Mouse (Mus musculus): ENCODE results near the gene Hif3a. TPM values are rescaled to one million over a fixed set of nuclear protein-coding genes. Genes with fewer than 3 reads are reported as not detected.
A peak's percentile ranks its signal among the peaks of the same experiment; 100 is the strongest.

Gene Hif3a
- polyA plus RNA-seq, 1 experiment = 0.68 TPM

DNA sequence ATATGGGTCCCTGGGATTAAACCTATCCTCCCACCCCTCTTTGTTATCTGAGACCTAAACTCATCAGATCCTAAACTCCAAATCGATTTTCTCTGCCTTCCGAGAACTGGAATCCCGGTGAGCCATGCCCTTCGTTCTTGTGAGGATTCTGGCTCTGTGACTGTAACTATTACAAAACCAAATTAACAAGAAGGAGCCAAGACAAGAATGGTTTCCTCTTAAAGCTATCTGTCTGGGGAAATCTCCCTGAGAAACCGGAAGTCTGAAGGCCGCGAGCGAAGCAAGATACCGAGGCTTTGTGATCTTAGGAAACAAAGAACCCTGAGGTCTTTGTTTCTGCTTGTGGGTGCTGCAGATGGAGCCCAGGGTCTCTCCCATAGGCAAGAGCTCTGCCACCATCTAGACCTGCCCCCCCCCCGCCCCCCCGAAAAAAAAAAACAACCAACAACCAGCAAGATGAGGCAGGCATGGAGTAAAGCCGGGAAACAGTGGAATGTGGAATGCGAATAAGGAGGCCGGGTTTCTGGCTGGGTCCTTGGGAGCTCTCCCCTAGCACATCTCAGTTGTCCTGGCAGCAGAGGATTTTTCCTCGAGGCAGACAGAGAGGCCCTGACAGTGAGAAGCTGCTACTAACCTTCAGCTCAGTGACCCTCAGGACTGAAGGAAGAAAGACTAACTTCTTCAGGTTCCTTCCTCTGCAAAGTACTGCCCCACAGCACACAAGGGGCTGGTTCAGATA lies 72.1 kb downstream of the Hif3a start:
- no peaks in the 10 kb centered on the region for H3K36me3 ChIP-seq (ENCODE audit: control insufficient read depth, insufficient read depth, low read length)
- 0 out of 2 replicates have a peak, but pooled peaks cover 3% of the 10 kb centered on the region for H3K27me3 ChIP-seq (ENCODE audit: control insufficient read depth, insufficient read depth, low read length)
- H3K4me3 ChIP-seq (ENCODE audit: low read depth, low read length) = no peak overlapping the region
- no peaks in the 10 kb centered on the region for H3K4me1 ChIP-seq (ENCODE audit: control insufficient read depth, insufficient read depth, insufficient read length, low read length)
- 37% methylated on average over 15 of the region's 15 CpGs for WGBS
- TF ChIP-seq CTCF (IDR thresholded peaks at IDR 0.05; ENCODE audit: extremely low read depth, insufficient read length, insufficient replicate concordance, low read depth, low read length) (no peak), POLR2A (IDR thresholded peaks at IDR 0.05; ENCODE audit: low read depth, low read length) (no peak)
- H3K27ac ChIP-seq (ENCODE audit: insufficient read depth, low read depth, low read length) = 0 out of 2 replicates have a peak overlapping the region, but pooled peaks have one; percentile 40

GRCm38 (mm10) chr7:16988405-16988804 lies 73.8 kb downstream of the Hif3a start:
- no peaks in the 10 kb centered on the region for H3K4me1 ChIP-seq (ENCODE audit: control insufficient read depth, insufficient read depth, insufficient read length, low read length)
- H3K4me3 ChIP-seq (ENCODE audit: low read depth, low read length) = no peak overlapping the region
- H3K27me3 ChIP-seq (ENCODE audit: control insufficient read depth, insufficient read depth, low read length) = no peaks in the 10 kb centered on the region
- 39% methylated on average over 3 of the region's 3 CpGs for WGBS
- TF ChIP-seq CTCF (IDR thresholded peaks at IDR 0.05; ENCODE audit: extremely low read depth, insufficient read length, insufficient replicate concordance, low read depth, low read length) = no peak
- TF ChIP-seq POLR2A (IDR thresholded peaks at IDR 0.05; ENCODE audit: low read depth, low read length) = no peak
- no peak overlapping the region for H3K27ac ChIP-seq (ENCODE audit: insufficient read depth, low read depth, low read length)
- no peaks in the 10 kb centered on the region for H3K36me3 ChIP-seq (ENCODE audit: control insufficient read depth, insufficient read depth, low read length)

GRCm38 (mm10) chr7:16987541-16988149 lies 74.6 kb downstream of the Hif3a start:
- Histone ChIP-seq H3K36me3 (ENCODE audit: control insufficient read depth, insufficient read depth, low read length) (no peaks in the 10 kb centered on the region), H3K4me3 (ENCODE audit: low read depth, low read length) (no peak overlapping the region), H3K27ac (ENCODE audit: insufficient read depth, low read depth, low read length) (no peak overlapping the region), H3K4me1 (ENCODE audit: control insufficient read depth, insufficient read depth, insufficient read length, low read length) (no peaks in the 10 kb centered on the region), H3K27me3 (ENCODE audit: control insufficient read depth, insufficient read depth, low read length) (no peaks in the 10 kb centered on the region)
- TF ChIP-seq CTCF (IDR thresholded peaks at IDR 0.05; ENCODE audit: extremely low read depth, insufficient read length, insufficient replicate concordance, low read depth, low read length) (no peak), POLR2A (IDR thresholded peaks at IDR 0.05; ENCODE audit: low read depth, low read length) (no peak)
- 57% methylated on average over 7 of the region's 7 CpGs for WGBS

GRCm38 (mm10) chr7:16982859-16983568 lies 79.2 kb downstream of the Hif3a start, which contains the start of gene Gm42372:
Gm42372 (plus strand) TSS chr7:16983086.
- no peak for TF ChIP-seq POLR2A (IDR thresholded peaks at IDR 0.05; ENCODE audit: low read depth, low read length)
- TF ChIP-seq CTCF (IDR thresholded peaks at IDR 0.05; ENCODE audit: extremely low read depth, insufficient read length, insufficient replicate concordance, low read depth, low read length) = no peak
- no peaks in the 10 kb centered on the region for H3K27me3 ChIP-seq (ENCODE audit: control insufficient read depth, insufficient read depth, low read length)
- whole genome bisulfite sequencing = 37% methylated on average over 26 of the region's 26 CpGs
- no peak within 1 kb of the TSS for H3K27ac ChIP-seq (ENCODE audit: insufficient read depth, low read depth, low read length)
- peak within 1 kb of the TSS; percentile 21 for H3K4me3 ChIP-seq (ENCODE audit: low read depth, low read length)
- H3K4me1 ChIP-seq (ENCODE audit: control insufficient read depth, insufficient read depth, insufficient read length, low read length) = no peaks in the 10 kb centered on the region; the same call in 1 of the 2 replicates
- H3K36me3 ChIP-seq (ENCODE audit: control insufficient read depth, insufficient read depth, low read length) = no peaks in the 10 kb centered on the region

Other genes with a start within 250 kb of the Hif3a start
- 58.9 and 119 TPM in 2 replicates for gene Strn4, start 246.5 kb downstream of the Hif3a start, polyA plus RNA-seq (2012; rRNA removed)
- 14.6 and 24.5 TPM in 2 replicates for gene Fkrp, start 245.7 kb downstream of the Hif3a start, polyA plus RNA-seq (2012; rRNA removed)
- gene Prkd2, start 219.5 kb downstream of the Hif3a start, polyA plus RNA-seq (2012; rRNA removed) = 22.9 and 44.0 TPM in 2 replicates
- 21.6 and 24.2 TPM in 2 replicates for gene Dact3, start 187.1 kb downstream of the Hif3a start, polyA plus RNA-seq (2012; rRNA removed)
- 2.1 and 2.2 TPM in 2 replicates for gene Gng8, start 170.6 kb downstream of the Hif3a start, polyA plus RNA-seq (2012; rRNA removed)
- 1.2 and 1.7 TPM in 2 replicates for gene Ptgir, start 155.9 kb downstream of the Hif3a start, polyA plus RNA-seq (2012; rRNA removed)
- 147 and 452 TPM in 2 replicates for gene Calm3, start 138.3 kb downstream of the Hif3a start, polyA plus RNA-seq (2012; rRNA removed)
- 1.2 and 1.4 TPM in 2 replicates for gene Pnmal2, start 117.7 kb downstream of the Hif3a start, polyA plus RNA-seq (2012; rRNA removed)
- 0.04 and 0.09 TPM in 2 replicates for gene Pnmal1, start 102.7 kb downstream of the Hif3a start, polyA plus RNA-seq (2012; rRNA removed)
- gene Gm42372, start 79.3 kb downstream of the Hif3a start, polyA plus RNA-seq (2012; rRNA removed) = 0.05 and 0.14 TPM in 2 replicates
- gene Ccdc8, start 69.7 kb downstream of the Hif3a start, polyA plus RNA-seq (2012; rRNA removed) = 0.74 and 0.85 TPM in 2 replicates
- 121 and 278 TPM in 2 replicates for gene Ppp5c, start 34.5 kb downstream of the Hif3a start, polyA plus RNA-seq (2012; rRNA removed)
- gene Psg16, start 11.6 kb upstream of the Hif3a start, polyA plus RNA-seq (2012; rRNA removed) = not detected in 2 replicates
- not detected in 2 replicates for gene Ceacam3, start 87.9 kb upstream of the Hif3a start, polyA plus RNA-seq (2012; rRNA removed)
- gene Psg29, start 141.1 kb upstream of the Hif3a start, polyA plus RNA-seq (2012; rRNA removed) = not detected in 2 replicates

All from small intestine, adult 2 months (tissue).